Mouse (Mus musculus) regulatory T cell (primary cell): ENCODE data around the gene Gm28035.

Experiments
- in situ Hi-C: fragments of 300-600 bp; cut with MboI, MseI; formaldehyde crosslinking; loops from one replicate; pipeline ENCODE4 v1.15.1; 2025; ENCODE audit warnings: high pct_unique_total_duplicates

The Gm28035 gene

GRCm38 (mm10) chr2:30261064-30261736, 20.8 kb downstream of the Gm28035 start:
- in situ Hi-C loops: no loop called here

GRCm38 (mm10) chr2:30261921-30262839, 21.8 kb downstream of the Gm28035 start:
- in situ Hi-C loops: no loop called here

- in situ Hi-C loops: no loop called here
Observed at GRCm38 (mm10) chr2:30262840-30263441, 22.6 kb downstream of the Gm28035 start.

- in situ Hi-C loops: no loop called here
Observed at GRCm38 (mm10) chr2:30263811-30264210, 23.4 kb downstream of the Gm28035 start.

GRCm38 (mm10) chr2:30264671-30265519, 24.5 kb downstream of the Gm28035 start:
- in situ Hi-C loops: no loop called here

- in situ Hi-C loops: no loop called here
Observed at GRCm38 (mm10) chr2:30265767-30266253, 25.4 kb downstream of the Gm28035 start, which contains the start of gene Phyhd1. Gene Phyhd1, plus strand, starts transcription at chr2:30266203.

- in situ Hi-C loops: no loop called here
Observed at GRCm38 (mm10) chr2:30266392-30266941, 26.1 kb downstream of the Gm28035 start.

- in situ Hi-C loops: no loop called here
Observed at GRCm38 (mm10) chr2:30267466-30267865, 27.1 kb downstream of the Gm28035 start.

GRCm38 (mm10) chr2:30268371-30268770, 28.0 kb downstream of the Gm28035 start:
- in situ Hi-C loops: no loop called here

- in situ Hi-C loops: no loop called here
Observed at GRCm38 (mm10) chr2:30269241-30269990, 29.0 kb downstream of the Gm28035 start.

- in situ Hi-C loops: loop anchor here (10.0 kb wide), 1 partner anchor 95 kb away; the partner anchor contains the start of genes Endog and Spout1
Observed at GRCm38 (mm10) chr2:30270134-30270533, 29.8 kb downstream of the Gm28035 start.

- in situ Hi-C loops: no loop called here
Observed at GRCm38 (mm10) chr2:30280743-30281142, 40.4 kb downstream of the Gm28035 start, which contains the start of gene Gm28038. Gene Gm28038, plus strand, starts transcription at chr2:30281043.

- in situ Hi-C loops: no loop called here
Observed at GRCm38 (mm10) chr2:30281651-30282050, 41.3 kb downstream of the Gm28035 start.

GRCm38 (mm10) chr2:30283193-30283592, 42.8 kb downstream of the Gm28035 start:
- in situ Hi-C loops: no loop called here

- in situ Hi-C loops: no loop called here
Observed at GRCm38 (mm10) chr2:30285004-30285403, 44.6 kb downstream of the Gm28035 start.

GRCm38 (mm10) chr2:30285416-30286181, 45.2 kb downstream of the Gm28035 start:
- in situ Hi-C loops: no loop called here

- in situ Hi-C loops: no loop called here
Observed at GRCm38 (mm10) chr2:30286192-30287026, 46.0 kb downstream of the Gm28035 start, which contains the start of the genes Dolk and Nup188. Gene Dolk, minus strand, starts transcription at chr2:30286334. Gene Nup188, plus strand, starts transcription at chr2:30286397.

- in situ Hi-C loops: no loop called here
Observed at GRCm38 (mm10) chr2:30287027-30287373, 46.6 kb downstream of the Gm28035 start.
